Mouse (Mus musculus): ENCODE measurements around the gene Hmgcl. TPM values are rescaled to one million over a fixed set of nuclear protein-coding genes. Genes with fewer than 3 reads are reported as not detected.
"Not testable (repeated sequence)": the region's sequence is repeated elsewhere in the genome, so short reads cannot be mapped to it uniquely, and the experiment has no call there.

Hmgcl gene
- polyA plus RNA-seq, 1 experiment from 2014 or later = 80.2 TPM

- Histone ChIP-seq H3K27ac (peak overlapping the region; percentile 83; the same call in 1 of the 2 replicates), H3K36me3 (peaks cover 60% of the 10 kb centered on the region), H3K4me2 (peak overlapping the region; percentile 89), H3K9ac (peak overlapping the region; percentile 97; the same call in 1 of the 2 replicates), H3K4me1 (peaks cover 22% of the 10 kb centered on the region), H3K27me3 (no peaks in the 10 kb centered on the region), H3K9me3 (replicated peaks) (no peaks in the 10 kb centered on the region), H3K4me3 (replicated peaks) (peak overlapping the region; percentile 99)
- ATAC-seq (replicated peaks; ENCODE audit: low FRiP score) = no peak
- WGBS = 64% methylated on average over 13 of the region's 13 CpGs
Observed at GRCm38 (mm10) chr4:135972911-135973811, 26.9 kb downstream of the Hmgcl start.

DNA sequence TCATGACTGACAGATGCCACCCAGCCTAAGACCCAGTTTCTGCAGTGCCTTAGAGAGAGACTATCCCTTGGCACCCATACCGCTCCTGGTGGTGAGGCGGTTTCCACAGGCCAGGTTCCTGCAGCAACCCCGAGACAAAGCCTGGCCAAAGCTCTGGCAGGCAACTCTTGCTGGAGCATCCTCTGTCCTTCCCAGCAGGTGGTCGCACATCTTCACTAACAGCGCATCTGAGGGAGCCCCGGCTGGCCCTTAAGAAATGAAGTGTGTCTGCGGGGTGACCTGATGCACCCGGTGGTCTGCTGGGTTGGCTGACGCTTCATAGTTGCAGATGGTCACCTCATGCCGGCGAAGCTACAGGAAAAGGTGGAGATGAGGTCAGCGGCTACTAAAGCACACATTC is 29.9 kb downstream of the Hmgcl start:
- ATAC-seq (replicated peaks; ENCODE audit: low FRiP score) = no peak
- Histone ChIP-seq H3K9me3 (replicated peaks) (no peaks in the 10 kb centered on the region), H3K9ac (no peak overlapping the region), H3K4me2 (no peak overlapping the region), H3K4me3 (replicated peaks) (no peak overlapping the region), H3K27ac (no peak overlapping the region), H3K27me3 (no peaks in the 10 kb centered on the region), H3K36me3 (peaks cover 54% of the 10 kb centered on the region), H3K4me1 (peaks cover 16% of the 10 kb centered on the region)
- 94% methylated on average over 12 of the region's 12 CpGs for WGBS

GRCm38 (mm10) chr4:135980223-135980622 is 34.0 kb downstream of the Hmgcl start:
- not testable (repeated sequence) for H3K4me1 ChIP-seq; ATAC-seq (replicated peaks; ENCODE audit: low FRiP score); H3K27ac ChIP-seq; H3K9ac ChIP-seq; H3K4me2 ChIP-seq; H3K27me3 ChIP-seq; H3K4me3 ChIP-seq (replicated peaks); H3K9me3 ChIP-seq (replicated peaks)
- 92% methylated on average over 5 of the region's 5 CpGs for WGBS
- H3K36me3 ChIP-seq = peaks cover 81% of the 10 kb centered on the region

DNA sequence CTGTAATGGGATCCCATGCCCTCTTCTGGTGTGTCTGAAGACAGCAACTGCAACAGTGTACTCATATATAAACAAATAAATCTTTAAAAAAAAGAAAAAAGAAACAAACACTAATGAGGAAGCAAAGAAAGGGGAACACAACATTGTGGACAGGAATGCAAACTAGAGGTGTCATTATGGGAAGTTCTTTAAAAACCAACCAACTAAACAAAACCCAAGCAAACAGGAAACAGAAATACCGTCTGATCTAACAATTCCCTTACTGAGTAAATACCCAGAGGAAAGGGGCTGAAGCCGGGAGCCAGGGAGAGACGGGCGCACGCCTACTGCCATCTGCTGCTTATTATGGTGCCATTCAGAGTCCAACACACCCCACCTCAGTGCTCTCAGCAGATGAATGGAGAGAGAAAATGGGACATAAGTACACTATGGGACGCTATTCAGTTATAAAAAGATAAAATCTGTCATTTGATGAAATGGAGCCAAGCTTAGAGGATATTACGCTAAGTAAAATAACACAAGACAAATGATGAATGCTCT is 35.3 kb downstream of the Hmgcl start:
- Histone ChIP-seq H3K4me1 (peaks cover 19% of the 10 kb centered on the region), H3K9ac (no peak overlapping the region), H3K36me3 (peaks cover 70% of the 10 kb centered on the region), H3K4me3 (replicated peaks) (no peak overlapping the region), H3K9me3 (replicated peaks) (no peaks in the 10 kb centered on the region), H3K27me3 (no peaks in the 10 kb centered on the region), H3K4me2 (no peak overlapping the region), H3K27ac (no peak overlapping the region)
- WGBS = 85% methylated on average over 7 of the region's 7 CpGs
- no peak for ATAC-seq (replicated peaks; ENCODE audit: low FRiP score)

DNA sequence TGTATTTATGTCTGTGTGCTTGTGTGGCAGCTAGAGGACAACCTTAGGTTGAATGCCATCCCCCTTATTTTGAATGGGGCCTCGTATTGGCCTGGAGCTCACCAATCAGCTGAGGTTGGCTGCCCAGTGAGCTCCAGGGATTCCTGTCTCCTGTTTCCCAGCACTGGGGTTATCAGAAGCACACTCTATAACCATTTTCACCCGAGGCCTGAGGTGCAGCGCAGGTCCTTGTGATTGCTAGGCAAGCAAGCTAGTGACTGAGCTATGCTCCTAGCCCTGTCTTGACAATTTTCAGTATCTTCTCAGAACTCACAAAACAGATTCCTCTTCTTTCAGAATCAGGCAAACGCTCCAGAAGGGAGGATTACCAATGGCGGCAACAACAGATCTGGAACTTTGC is 38.3 kb downstream of the Hmgcl start:
- no peak for ATAC-seq (replicated peaks; ENCODE audit: low FRiP score)
- Histone ChIP-seq H3K27ac (no peak overlapping the region), H3K9me3 (replicated peaks) (no peaks in the 10 kb centered on the region), H3K27me3 (no peaks in the 10 kb centered on the region), H3K36me3 (peaks cover 48% of the 10 kb centered on the region), H3K9ac (no peak overlapping the region), H3K4me1 (peaks cover 28% of the 10 kb centered on the region), H3K4me3 (replicated peaks) (no peak overlapping the region), H3K4me2 (no peak overlapping the region)
- 88% methylated on average over 5 of the region's 5 CpGs for WGBS

GRCm38 (mm10) chr4:135985193-135985592 is 38.9 kb downstream of the Hmgcl start:
- 92% methylated on average over 5 of the region's 5 CpGs for WGBS
- H3K4me2 ChIP-seq = no peak overlapping the region
- no peak for ATAC-seq (replicated peaks; ENCODE audit: low FRiP score)
- H3K27me3 ChIP-seq = no peaks in the 10 kb centered on the region
- peaks cover 28% of the 10 kb centered on the region for H3K4me1 ChIP-seq
- 0 out of 2 replicates have a peak overlapping the region, but pooled peaks have one; percentile 97 for H3K4me3 ChIP-seq (replicated peaks)
- no peak overlapping the region for H3K9ac ChIP-seq
- H3K27ac ChIP-seq = no peak overlapping the region
- no peaks in the 10 kb centered on the region for H3K9me3 ChIP-seq (replicated peaks)
- H3K36me3 ChIP-seq = peaks cover 48% of the 10 kb centered on the region

- Histone ChIP-seq H3K27ac (no peak overlapping the region), H3K4me3 (replicated peaks) (peak overlapping the region; percentile 97), H3K27me3 (no peaks in the 10 kb centered on the region), H3K4me2 (peak overlapping the region; percentile 71), H3K9me3 (replicated peaks) (no peaks in the 10 kb centered on the region), H3K36me3 (peaks cover 44% of the 10 kb centered on the region), H3K9ac (peak overlapping the region; percentile 99), H3K4me1 (peaks cover 28% of the 10 kb centered on the region)
- 85% methylated on average over 7 of the region's 7 CpGs for WGBS
- no peak for ATAC-seq (replicated peaks; ENCODE audit: low FRiP score)
Observed at GRCm38 (mm10) chr4:135985769-135986168, 39.5 kb downstream of the Hmgcl start.

DNA sequence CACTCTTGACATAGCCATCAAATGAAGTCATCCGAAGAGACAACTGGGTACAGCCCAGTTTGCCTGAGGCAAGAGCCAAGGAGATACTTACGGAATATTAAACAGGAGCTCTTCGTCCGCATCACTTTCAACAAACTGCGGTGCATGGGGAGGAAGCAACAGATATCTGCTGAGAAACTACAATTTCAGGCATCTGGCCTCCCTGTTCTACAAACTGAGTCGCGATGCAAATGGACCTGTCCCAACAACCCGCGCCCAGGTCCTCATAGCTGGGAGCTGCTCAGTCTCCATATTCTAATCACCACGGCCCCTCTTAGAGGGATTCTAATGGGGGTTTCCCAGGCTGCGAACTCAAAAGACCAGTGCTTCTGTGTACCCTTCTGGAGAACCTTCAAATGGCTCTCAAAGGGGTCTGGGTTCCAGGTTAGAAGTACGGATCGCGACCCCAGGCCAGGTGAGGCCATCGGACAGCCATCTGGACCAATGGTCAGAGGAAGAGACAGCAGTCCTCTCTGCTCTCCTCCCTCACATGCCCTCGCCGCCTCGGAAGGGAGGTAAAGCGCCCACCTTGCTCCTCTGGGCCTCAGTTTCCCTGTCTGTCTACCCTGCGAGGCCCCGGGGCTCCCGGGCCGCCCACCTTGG is 40.2 kb downstream of the Hmgcl start:
- 7% methylated on average over 23 of the region's 23 CpGs for WGBS
- ATAC-seq (replicated peaks; ENCODE audit: low FRiP score) = no peak; the same call in none of the 2 replicates
- H3K4me3 ChIP-seq (replicated peaks) = peak overlapping the region; percentile 97

GRCm38 (mm10) chr4:135986943-135987710 is 40.9 kb downstream of the Hmgcl start, which contains the start of gene Pithd1:
Gene Pithd1, minus strand, starts transcription at chr4:135987264.
- Histone ChIP-seq H3K4me1 (peaks cover 28% of the 10 kb centered on the region), H3K9me3 (replicated peaks) (no peaks in the 10 kb centered on the region), H3K4me2 (peak within 1 kb of the TSS; percentile 71), H3K4me3 (replicated peaks) (peak within 1 kb of the TSS; percentile 97), H3K27me3 (no peaks in the 10 kb centered on the region), H3K9ac (peak within 1 kb of the TSS; percentile 99), H3K36me3 (peaks cover 31% of the 10 kb centered on the region), H3K27ac (peak within 1 kb of the TSS; percentile 95)
- WGBS = under 1% methylated on average over 81 of the region's 81 CpGs
- ATAC-seq (replicated peaks; ENCODE audit: low FRiP score) = peak; percentile 91

More for the DNA sequence above, 40.2 kb downstream of the Hmgcl start:
- H3K9me3 ChIP-seq (replicated peaks) = no peaks in the 10 kb centered on the region
- peaks cover 38% of the 10 kb centered on the region for H3K36me3 ChIP-seq
- peak overlapping the region; percentile 99 for H3K9ac ChIP-seq
- H3K27me3 ChIP-seq = no peaks in the 10 kb centered on the region
- H3K27ac ChIP-seq = peak overlapping the region; percentile 95
- H3K4me2 ChIP-seq = peak overlapping the region; percentile 71
- H3K4me1 ChIP-seq = peaks cover 28% of the 10 kb centered on the region

- Histone ChIP-seq H3K27ac (peak overlapping the region; percentile 95), H3K9me3 (replicated peaks) (no peaks in the 10 kb centered on the region), H3K4me2 (peak overlapping the region; percentile 71), H3K9ac (peak overlapping the region; percentile 99), H3K4me1 (peaks cover 28% of the 10 kb centered on the region), H3K4me3 (replicated peaks) (peak overlapping the region; percentile 97), H3K27me3 (no peaks in the 10 kb centered on the region), H3K36me3 (peaks cover 27% of the 10 kb centered on the region)
- WGBS = 70% methylated on average over 9 of the region's 9 CpGs
- ATAC-seq (replicated peaks; ENCODE audit: low FRiP score) = no peak
Observed at GRCm38 (mm10) chr4:135987714-135988113, 41.5 kb downstream of the Hmgcl start.

DNA sequence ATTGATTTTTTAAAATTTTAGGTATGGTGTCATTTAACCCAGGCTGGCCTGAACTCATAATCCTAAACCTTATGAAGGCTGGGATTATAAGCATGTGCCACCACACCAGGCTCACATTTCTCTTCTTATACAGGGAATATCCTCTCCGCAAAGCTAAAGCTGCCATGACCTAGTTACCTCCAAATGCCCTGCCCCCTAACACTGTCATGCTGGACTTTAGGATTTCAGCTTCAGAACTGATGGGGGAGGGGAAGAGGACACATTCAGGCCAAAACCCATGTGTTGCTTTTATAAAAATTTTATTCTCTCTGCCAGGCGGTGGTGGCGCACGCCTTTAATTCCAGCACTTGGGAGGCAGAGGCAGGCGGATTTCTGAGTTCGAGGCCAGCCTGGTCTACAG is 47.7 kb downstream of the Hmgcl start:
- ATAC-seq (replicated peaks; ENCODE audit: low FRiP score) = no peak
- Histone ChIP-seq H3K4me3 (replicated peaks) (no peak overlapping the region), H3K4me1 (no peaks in the 10 kb centered on the region), H3K36me3 (no peaks in the 10 kb centered on the region), H3K9ac (no peak overlapping the region), H3K4me2 (no peak overlapping the region), H3K9me3 (replicated peaks) (peaks cover 9% of the 10 kb centered on the region; the same call in 1 of the 2 replicates), H3K27me3 (no peaks in the 10 kb centered on the region), H3K27ac (no peak overlapping the region)
- WGBS = over 99% methylated on average over 6 of the region's 6 CpGs

Data from kidney, embryonic 15.5 days (tissue).